Mouse (Mus musculus) retina, adult 2 months (tissue): ENCODE data around the gene Mat2a.

Source experiments
- DNase-seq: peaks from one replicate; pipeline ENCODE4 v3.0.0-alpha.2; 2012; ENCODE audit warnings: low read depth, low spot score

The Mat2a gene

DNA sequence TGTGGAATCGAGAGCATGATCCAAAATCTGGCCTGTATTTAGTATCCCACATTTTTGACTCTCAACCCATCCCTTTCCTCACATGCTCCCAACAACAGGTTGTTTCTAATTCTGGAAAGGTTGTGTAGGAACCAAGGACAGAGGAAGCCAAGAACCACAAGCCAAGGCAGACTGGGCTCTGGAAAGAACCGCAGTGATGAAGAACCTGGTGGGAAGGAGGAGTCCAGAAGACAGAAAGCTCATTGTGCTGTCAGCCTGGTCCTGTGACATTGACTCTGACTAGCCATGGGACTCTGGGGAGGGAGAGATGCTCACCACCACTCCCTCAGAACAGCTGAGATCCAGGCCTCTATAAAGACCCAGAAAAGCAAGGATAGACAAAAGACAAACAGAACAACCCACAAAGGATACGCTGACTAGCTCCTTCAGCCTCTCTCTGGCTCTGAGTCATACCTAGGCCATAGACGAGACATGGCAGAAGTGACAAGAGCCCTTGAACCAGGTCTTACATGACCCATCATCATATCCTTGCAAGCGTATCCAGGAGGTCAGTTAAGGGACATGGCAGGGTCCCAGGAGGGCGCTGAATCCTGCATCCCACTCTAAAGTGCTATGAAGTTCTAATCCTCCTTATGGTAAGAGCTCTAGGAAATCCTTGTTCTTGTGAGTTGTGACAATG is 56.1 kb downstream of the Mat2a start:
- DNase-seq: no peak
